Mouse (Mus musculus): Measurements from ENCODE around the gene Myo3a.

The Myo3a gene

GRCm38 (mm10) chr2:22620534-22620933 is 393.2 kb downstream of the Myo3a start:
- DNase-seq (ENCODE audit: extremely low spot score, low read depth, low spot score), result no peak

DNA sequence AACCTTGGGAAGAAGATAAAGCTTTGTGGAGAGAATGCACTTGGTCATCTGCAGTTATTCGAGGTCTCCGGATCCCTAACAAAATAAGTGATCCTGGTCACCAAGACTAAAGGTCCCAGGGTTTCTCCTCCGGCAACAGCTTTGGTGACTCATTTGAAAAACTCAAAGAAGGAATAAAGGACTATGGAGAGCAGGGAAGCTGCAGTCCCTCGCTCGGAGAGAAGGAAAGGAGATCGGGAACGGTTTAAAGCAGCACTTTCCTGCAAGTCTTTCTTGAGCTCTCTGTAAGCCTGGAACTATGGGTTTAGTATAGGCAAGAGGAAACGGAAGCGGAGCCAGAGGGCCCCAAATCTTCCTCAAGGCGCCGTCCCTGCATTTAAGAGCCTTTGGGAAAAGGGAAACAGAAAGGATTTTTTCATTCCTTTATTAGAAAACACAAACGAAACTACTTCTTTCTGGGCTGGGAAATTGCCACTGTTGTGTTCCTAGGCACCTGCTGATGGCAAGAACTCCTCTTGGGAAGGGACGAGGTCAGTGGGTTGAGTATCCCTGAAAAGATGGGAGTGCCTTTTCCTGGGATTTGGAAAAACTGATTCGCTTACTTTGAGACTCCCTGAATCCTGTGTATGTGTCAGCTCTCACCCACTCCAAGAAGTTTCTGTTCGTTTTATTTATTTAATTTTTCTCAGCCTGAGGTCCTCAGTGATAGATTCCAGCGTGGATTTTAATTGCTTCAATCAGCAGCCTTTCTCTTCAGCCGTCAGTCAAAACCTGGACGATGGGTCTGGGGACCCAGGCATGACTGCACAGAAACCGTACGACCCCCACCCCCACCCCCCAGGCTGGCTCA is 393.9 kb downstream of the Myo3a start:
- no peak for DNase-seq (ENCODE audit: extremely low spot score, low read depth, low spot score)

- no peak for DNase-seq (ENCODE audit: extremely low spot score, low read depth, low spot score)
Measured at GRCm38 (mm10) chr2:22621828-22622731, 394.8 kb downstream of the Myo3a start, which contains the start of gene Gad2. Gene Gad2, plus strand, starts transcription at chr2:22622205.

- DNase-seq (ENCODE audit: extremely low spot score, low read depth, low spot score), result no peak
Measured at GRCm38 (mm10) chr2:22623111-22624070, 396.1 kb downstream of the Myo3a start.

- no peak for DNase-seq (ENCODE audit: extremely low spot score, low read depth, low spot score)
Measured at GRCm38 (mm10) chr2:22624188-22624975, 397.1 kb downstream of the Myo3a start.

DNA sequence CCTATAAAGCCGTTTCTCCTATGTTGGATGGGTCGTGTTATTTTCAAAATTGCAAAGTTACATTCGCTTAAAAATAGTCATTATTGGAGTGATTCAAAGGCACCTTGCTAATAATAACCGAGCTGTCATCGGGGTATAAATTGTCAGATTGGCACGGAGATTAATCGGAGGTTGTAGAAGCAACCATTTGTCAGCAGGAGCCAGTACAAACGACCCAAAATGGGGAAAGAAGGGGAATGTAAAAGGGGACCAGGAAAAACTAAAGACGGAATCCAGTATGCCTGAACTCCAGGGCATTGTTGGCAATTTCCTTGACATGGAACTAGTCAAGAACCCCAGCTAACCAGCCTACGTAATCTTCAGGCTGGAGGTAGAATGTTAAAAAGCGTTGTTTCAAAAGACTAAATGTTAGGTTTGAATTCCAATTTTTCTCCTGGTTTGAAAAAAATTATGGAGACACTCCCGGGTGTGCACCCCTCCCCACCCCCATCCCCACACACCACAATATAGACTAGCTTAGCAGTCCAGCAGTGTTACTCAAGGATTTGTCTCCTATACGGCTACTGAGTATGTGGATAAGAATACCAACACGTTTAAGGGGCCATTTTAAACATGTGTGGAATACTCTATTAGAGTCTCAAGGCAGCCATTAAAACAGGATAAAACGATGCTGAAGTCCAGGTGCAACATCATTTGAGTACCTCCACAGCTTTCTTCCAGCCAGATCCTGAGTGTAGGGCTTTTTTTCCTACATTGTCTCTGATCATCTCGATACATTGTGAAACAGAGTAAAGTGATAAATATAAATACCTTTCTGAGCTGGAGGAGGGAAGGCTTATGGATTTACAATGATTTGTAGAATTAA is 398.0 kb downstream of the Myo3a start:
- no peak for DNase-seq (ENCODE audit: extremely low spot score, low read depth, low spot score)

GRCm38 (mm10) chr2:22627147-22627666 is 399.9 kb downstream of the Myo3a start:
- DNase-seq (ENCODE audit: extremely low spot score, low read depth, low spot score), result no peak

DNA sequence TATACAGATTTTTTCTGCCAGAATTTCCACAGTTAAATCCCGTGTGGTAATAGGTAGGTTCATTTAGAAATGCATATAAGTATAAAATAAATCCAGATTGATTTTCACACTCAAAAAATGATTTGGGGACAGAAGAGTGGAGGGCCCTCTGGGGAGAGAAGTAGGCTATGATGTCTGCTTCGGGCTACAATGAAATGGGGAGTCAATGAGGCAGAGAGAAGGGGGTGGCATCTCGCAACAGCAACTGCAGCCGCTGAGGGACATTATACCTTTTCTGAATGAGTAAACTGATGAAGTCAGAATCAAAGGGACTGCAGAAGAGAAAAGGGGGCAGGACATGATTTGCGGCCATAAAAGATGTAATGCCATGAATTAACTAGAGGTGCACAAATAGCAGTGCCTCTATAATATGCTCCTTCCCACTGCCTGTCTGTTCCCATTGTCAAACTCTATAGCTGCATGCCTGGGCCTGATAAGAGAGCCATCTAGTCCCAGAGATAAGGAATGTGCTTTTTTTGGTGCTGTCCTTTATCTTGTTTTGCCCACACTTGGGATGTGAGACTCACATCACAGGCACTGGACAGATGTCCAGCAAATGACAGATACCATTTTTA is 400.6 kb downstream of the Myo3a start:
- no peak for DNase-seq (ENCODE audit: extremely low spot score, low read depth, low spot score)

DNA sequence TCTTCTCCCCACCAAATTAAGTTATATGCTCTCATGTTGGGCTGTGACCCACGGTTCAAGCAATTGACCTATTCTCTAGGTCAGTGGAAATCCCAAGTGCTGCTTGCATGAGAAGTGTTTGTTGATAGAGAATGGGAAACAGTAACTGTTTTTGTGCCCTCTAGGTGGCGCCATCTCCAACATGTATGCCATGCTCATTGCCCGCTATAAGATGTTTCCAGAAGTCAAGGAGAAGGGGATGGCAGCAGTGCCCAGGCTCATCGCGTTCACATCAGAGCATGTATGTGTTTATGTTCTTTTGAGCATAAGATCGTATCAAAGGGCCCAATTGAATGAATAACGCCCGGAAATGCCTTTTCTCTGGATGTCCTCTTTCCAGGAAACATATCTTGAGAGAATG is 407.5 kb downstream of the Myo3a start:
- no peak for DNase-seq (ENCODE audit: extremely low spot score, low read depth, low spot score)

GRCm38 (mm10) chr2:22646134-22646533 is 418.8 kb downstream of the Myo3a start:
- no peak for DNase-seq (ENCODE audit: extremely low spot score, low read depth, low spot score)

DNA sequence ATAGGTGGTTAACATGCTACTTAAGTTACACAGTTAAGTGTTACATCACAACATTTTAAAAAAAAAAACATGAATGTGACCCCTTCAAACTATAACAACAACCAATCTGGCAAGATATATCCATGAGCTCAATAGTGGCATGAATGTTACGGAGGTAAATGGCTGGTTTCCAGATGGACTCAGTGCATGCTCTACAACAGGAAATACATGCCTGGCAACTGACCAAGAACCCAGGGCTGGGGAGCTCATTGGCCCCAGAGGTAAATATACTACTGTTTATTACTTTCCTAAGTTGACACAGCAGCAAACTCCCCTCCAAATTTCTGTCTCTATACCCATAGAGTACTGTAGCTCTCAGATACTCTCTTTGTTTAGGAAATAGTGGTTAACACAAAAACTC is 421.1 kb downstream of the Myo3a start:
- DNase-seq (ENCODE audit: extremely low spot score, low read depth, low spot score), result no peak

- no peak for DNase-seq (ENCODE audit: extremely low spot score, low read depth, low spot score)
Measured at GRCm38 (mm10) chr2:22651826-22652225, 424.5 kb downstream of the Myo3a start.

- DNase-seq (ENCODE audit: extremely low spot score, low read depth, low spot score), result no peak
Measured at GRCm38 (mm10) chr2:22663731-22664130, 436.4 kb downstream of the Myo3a start.
